Mouse (Mus musculus) gonadal fat pad, adult 2 months (tissue): Measurements from ENCODE around the gene Sbk3. TPM values are rescaled to one million over a fixed set of nuclear protein-coding genes. Genes with fewer than 3 reads are reported as not detected.
"Not testable (repeated sequence)": the region's sequence is repeated elsewhere in the genome, so short reads cannot be mapped to it uniquely, and the experiment has no call there.

Experiments
- DNase-seq: peaks from one replicate; pipeline ENCODE4 v3.0.0-alpha.2; 2012; ENCODE audit warnings: low read depth
- polyA plus RNA-seq: library from polyadenylated mRNA; depleted of rRNA; stranded (reverse); fragments of >200 nt; gene quantifications from 2 replicates; pipeline ENCODE4 v1.2.3, GENCODE M21; 2012; rRNA removed

Sbk3 gene
- 0.12 and 0.20 TPM in 2 replicates for polyA plus RNA-seq

GRCm38 (mm10) chr7:4971068-4971467 is at the start of gene Sbk3:
Sbk3 (minus strand) TSS chr7:4971168.
- DNase-seq = no peak

- no peak for DNase-seq
These were observed 49.7 kb upstream of the Sbk3 start for GRCm38 (mm10) chr7:5020685-5021084.

- no peak for DNase-seq
These were observed 49.2 kb upstream of the Sbk3 start, which contains the start of the genes Zfp865 and Ccdc106 for GRCm38 (mm10) chr7:5020000-5020681. Zfp865 (plus strand) TSS chr7:5020376. Ccdc106 (plus strand) TSS chr7:5020553.

GRCm38 (mm10) chr7:5019576-5019975 is 48.6 kb upstream of the Sbk3 start:
- DNase-seq = not testable (repeated sequence)

- DNase-seq = no peak
These were observed 47.0 kb upstream of the Sbk3 start for GRCm38 (mm10) chr7:5017931-5018330.

- no peak for DNase-seq
These were observed 46.4 kb upstream of the Sbk3 start for GRCm38 (mm10) chr7:5017352-5017751.

GRCm38 (mm10) chr7:5016920-5017319 is 46.0 kb upstream of the Sbk3 start:
- DNase-seq = no peak

- no peak for DNase-seq
These were observed 45.1 kb upstream of the Sbk3 start for GRCm38 (mm10) chr7:5016057-5016456.

- DNase-seq = no peak
These were observed 44.4 kb upstream of the Sbk3 start, which contains the start of gene Gm44973 for GRCm38 (mm10) chr7:5015118-5016001. Gm44973 (plus strand) TSS chr7:5015496.

GRCm38 (mm10) chr7:5014251-5015117 is 43.5 kb upstream of the Sbk3 start, which contains the start of the genes Zfp524 and Fiz1:
Zfp524 (plus strand) TSS chr7:5014415.
Fiz1 (minus strand) TSS chr7:5014697.
- DNase-seq = no peak

- no peak for DNase-seq
These were observed 41.9 kb upstream of the Sbk3 start for GRCm38 (mm10) chr7:5012681-5013513.

- DNase-seq = no peak
These were observed 37.3 kb upstream of the Sbk3 start for GRCm38 (mm10) chr7:5008229-5008628.

- not testable (repeated sequence) for DNase-seq
These were observed 31.9 kb upstream of the Sbk3 start for GRCm38 (mm10) chr7:5002876-5003275.

- DNase-seq = no peak
These were observed 28.9 kb upstream of the Sbk3 start for GRCm38 (mm10) chr7:4999876-5000275.

- DNase-seq = no peak
These were observed 26.0 kb upstream of the Sbk3 start for GRCm38 (mm10) chr7:4996934-4997333.

GRCm38 (mm10) chr7:4996003-4996895 is 25.3 kb upstream of the Sbk3 start, which contains the start of gene Zfp579:
Zfp579 (minus strand) TSS chr7:4996158.
- DNase-seq = no peak

- no peak for DNase-seq
These were observed 24.5 kb upstream of the Sbk3 start for GRCm38 (mm10) chr7:4995268-4996002.

GRCm38 (mm10) chr7:4993999-4994788 is 23.2 kb upstream of the Sbk3 start:
- no peak for DNase-seq
